21 mouse cellular contexts compared by ENCODE assay signal in the genomic region with DNA sequence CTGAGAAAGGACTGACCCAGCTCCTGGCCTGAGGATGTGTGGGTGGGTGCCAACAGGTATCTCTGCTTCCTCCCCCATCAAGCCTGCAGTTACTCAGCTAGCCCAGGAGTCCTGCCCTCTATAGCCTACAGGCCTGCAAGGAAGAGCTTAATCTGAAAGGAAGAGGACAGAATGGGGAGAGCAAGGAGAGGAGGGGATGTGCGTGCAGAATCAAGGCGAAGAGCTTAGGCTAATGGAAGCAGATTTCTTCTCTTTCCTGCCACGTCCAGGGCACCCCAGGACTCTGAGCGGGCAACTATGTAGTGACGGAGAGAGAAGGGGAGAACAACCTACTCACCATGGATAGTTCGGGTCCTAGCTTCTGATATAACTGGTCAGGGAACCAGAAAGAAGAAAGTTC. TPM values are rescaled to one million over a fixed set of nuclear protein-coding genes. Genes with fewer than 3 reads are reported as not detected.
"Had no signal": no experiment of that assay in that cellular context is flagged by ENCODE, and none has a peak within 500 bp of the region (broad histone marks: within the 10 kb centered on the region; RNA-seq: fewer than 3 reads in every experiment).

No protein-coding gene starts in this region.

- H3K4me3 ChIP-seq: liver, embryonic 15.5 days; midbrain, embryonic 10.5 days; midbrain, embryonic 12.5 days; myocyte; neural tube, embryonic 13.5 days; neural tube, embryonic 15.5 days had no signal

- H3K36me3 ChIP-seq: liver, embryonic 15.5 days; midbrain, embryonic 10.5 days; midbrain, embryonic 12.5 days; neural tube, embryonic 13.5 days; neural tube, embryonic 15.5 days had no signal

- DNase-seq: lung, adult 18-20 months; lung, embryonic 14.5 days; lung, postnatal 10 days; lung, postnatal 4 days; midbrain, embryonic 14.5 days; right cerebral cortex, adult 18-20 months; right cerebral cortex, postnatal 25 days; right cerebral cortex, postnatal 4 days; spleen, adult 18-20 months; thymus, adult 18-20 months; thymus, postnatal 14 days; thymus, postnatal 36 days had no signal

- H3K27ac ChIP-seq: liver, embryonic 15.5 days; midbrain, embryonic 10.5 days; midbrain, embryonic 12.5 days; neural tube, embryonic 13.5 days; neural tube, embryonic 15.5 days had no signal

- H3K4me2 ChIP-seq: liver, embryonic 15.5 days; lung, embryonic 14.5 days; midbrain, embryonic 12.5 days; neural tube, embryonic 13.5 days; neural tube, embryonic 15.5 days had no signal

- H3K4me1 ChIP-seq: liver, embryonic 15.5 days; midbrain, embryonic 10.5 days; midbrain, embryonic 12.5 days; neural tube, embryonic 13.5 days; neural tube, embryonic 15.5 days had no signal

- H3K27me3 ChIP-seq: liver, embryonic 15.5 days; neural tube, embryonic 13.5 days; neural tube, embryonic 15.5 days had no signal

- H3K9me3 ChIP-seq: liver, embryonic 15.5 days; midbrain, embryonic 10.5 days; midbrain, embryonic 12.5 days; neural tube, embryonic 13.5 days; neural tube, embryonic 15.5 days had no signal

- H3K9ac ChIP-seq: liver, embryonic 15.5 days; lung, embryonic 14.5 days; midbrain, embryonic 12.5 days; neural tube, embryonic 13.5 days; neural tube, embryonic 15.5 days had no signal

RNA-seq across cellular contexts. Expression of a gene that starts 37.9 kb away (rescaled TPM):
- total RNA-seq: megakaryocyte, adult 5-6 weeks; megakaryocyte-erythroid progenitor cell, adult 5-6 weeks had no signal
- polyA plus RNA-seq: liver, embryonic 15.5 days; thymus, postnatal 0 days had no signal
